Mouse (Mus musculus) heart, adult 2 months (tissue): ENCODE measurements around the gene Sema3f.

Experiments
- EP300 ChIP-seq: fragments of 200-500 bp; IDR thresholded peaks from 2 replicates; pipeline ENCODE4 v1.6.1; 2011; ENCODE audit warnings: low read depth, low read length, control low read depth; ENCODE audit not compliant: insufficient read depth
- POLR2A ChIP-seq: fragments of 200-500 bp; IDR thresholded peaks from 2 replicates; pipeline ENCODE4 v1.6.1; 2011; ENCODE audit warnings: mild to moderate bottlenecking, low read depth, low read length, control low read depth; ENCODE audit not compliant: insufficient read depth

DNA sequence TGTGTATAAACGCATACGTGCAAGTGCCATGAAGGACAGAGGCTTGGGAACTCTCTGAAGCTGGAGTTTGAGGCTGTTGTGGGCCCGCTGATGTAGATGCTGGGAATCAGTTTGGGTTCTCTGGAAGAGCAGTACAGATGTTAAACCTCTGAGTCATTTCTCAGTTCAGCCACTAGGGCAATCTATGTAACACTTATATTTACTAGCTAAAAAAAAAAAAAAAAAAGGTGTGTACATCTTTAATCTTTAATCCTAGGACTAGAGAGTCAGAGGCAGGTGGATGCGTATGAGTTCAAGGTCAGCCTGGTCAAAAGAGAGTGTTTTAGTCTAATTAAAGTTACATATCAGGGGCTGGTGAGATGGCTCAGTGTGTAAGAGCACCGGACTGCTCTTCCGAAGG lies 63.3 kb downstream of the Sema3f start:
- TF ChIP-seq EP300 (no peak), POLR2A (no peak)
